Mouse (Mus musculus) limb, embryonic 12.5 days (tissue): Measurements from ENCODE around the gene Carmil2. TPM values are rescaled to one million over a fixed set of nuclear protein-coding genes. Genes with fewer than 3 reads are reported as not detected.

Source experiments
- ATAC-seq: fragments of 200-750 bp; cut with Nextera tagmentation; 2 replicates; pipeline ENCODE4 v1.8.0; 2017; ENCODE audit warnings: low read depth, moderate TSS enrichment; ENCODE audit not compliant: insufficient number of reproducible peaks, insufficient read depth, low FRiP score, low TSS enrichment
- H3K27ac ChIP-seq: fragments of 300-500 bp; sonication (generic); 2 replicates; pipeline ENCODE4 v1.5.1; 2016; ENCODE audit warnings: mild to moderate bottlenecking, moderate library complexity
- H3K27me3 ChIP-seq: fragments of 300-500 bp; sonication (generic); 2 replicates; pipeline ENCODE4 v1.6.1; 2016; ENCODE audit warnings: mild to moderate bottlenecking, moderate library complexity
- H3K36me3 ChIP-seq: fragments of 300-500 bp; sonication (generic); 2 replicates; pipeline ENCODE4 v1.6.1; 2016; ENCODE audit warnings: mild to moderate bottlenecking, moderate library complexity
- H3K4me1 ChIP-seq: fragments of 300-500 bp; sonication (generic); replicated peaks from 2 replicates; pipeline ENCODE4 v1.6.1; 2016
- H3K4me2 ChIP-seq: fragments of 300-500 bp; sonication (generic); 2 replicates; pipeline ENCODE4 v1.6.1; 2016; ENCODE audit warnings: mild to moderate bottlenecking, moderate library complexity
- H3K4me3 ChIP-seq: fragments of 300-500 bp; sonication (generic); replicated peaks from 2 replicates; pipeline ENCODE4 v1.5.1; 2016; ENCODE audit warnings: mild to moderate bottlenecking
- H3K9ac ChIP-seq: fragments of 300-500 bp; sonication (generic); replicated peaks from 2 replicates; pipeline ENCODE4 v1.6.1; 2016; ENCODE audit warnings: mild to moderate bottlenecking, moderate library complexity
- H3K9me3 ChIP-seq: fragments of 300-500 bp; sonication (generic); 2 replicates; pipeline ENCODE4 v1.6.1; 2016; ENCODE audit warnings: mild to moderate bottlenecking, moderate library complexity
- WGBS: fragments of 180-500 bp; shearing (Covaris S2); methylation state at CpG from one replicate; pipeline ENCODE4 v1.1.7; 2016; 5-methylcytosine and 5-hydroxymethylcytosine counted together
- polyA plus RNA-seq: library from polyadenylated mRNA; unstranded; fragments of >200 nt; fragmentation: Nextera tagmentation; extraction: Ambion mirVana; gene quantifications from 2 replicates; pipeline ENCODE4 v1.2.1, GENCODE M21; 2016

Gene Carmil2
- polyA plus RNA-seq, 1 experiment from 2014 or later = 0.59 TPM

DNA sequence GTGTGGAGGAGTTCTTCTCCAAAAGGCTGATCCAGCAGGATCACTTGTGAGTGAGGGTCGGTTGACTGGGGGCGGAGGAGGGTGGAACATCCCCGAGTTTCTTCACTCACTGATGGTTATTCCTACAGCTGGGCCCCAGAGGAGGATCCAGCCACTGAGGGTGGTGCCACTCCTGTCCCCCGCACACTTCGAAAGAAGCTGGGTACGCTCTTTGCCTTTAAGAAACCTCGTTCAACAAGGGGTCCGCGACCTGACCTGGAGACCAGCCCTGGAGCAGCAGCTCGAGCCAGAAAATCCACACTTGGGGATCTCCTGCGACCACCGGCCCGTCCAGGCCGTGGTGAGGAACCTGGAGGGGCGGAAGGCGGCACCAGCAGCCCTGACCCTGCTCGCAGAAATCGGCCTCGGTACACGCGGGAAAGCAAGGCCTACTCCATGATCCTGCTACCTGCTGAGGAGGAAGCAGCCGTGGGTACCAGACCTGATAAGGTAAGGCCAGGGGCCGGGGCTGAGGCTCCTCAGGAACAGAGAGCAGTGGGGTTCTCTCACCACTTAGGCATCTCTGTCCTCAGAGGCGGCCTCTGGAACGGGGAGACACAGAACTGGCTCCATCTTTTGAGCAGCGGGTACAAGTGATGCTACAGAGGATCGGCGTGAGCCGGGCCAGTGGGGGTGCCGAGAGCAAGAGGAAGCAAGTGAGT is 9.2 kb downstream of the Carmil2 start:
- Histone ChIP-seq H3K9ac (no peak overlapping the region), H3K36me3 (peaks cover 24% of the 10 kb centered on the region), H3K27me3 (peaks cover 25% of the 10 kb centered on the region), H3K4me1 (peaks cover 24% of the 10 kb centered on the region), H3K9me3 (0 out of 2 replicates have a peak, but pooled peaks cover 6% of the 10 kb centered on the region), H3K27ac (no peak overlapping the region), H3K4me3 (no peak overlapping the region), H3K4me2 (no peak overlapping the region)
- 79% methylated on average over 30 of the region's 30 CpGs for WGBS
- ATAC-seq = no peak

DNA sequence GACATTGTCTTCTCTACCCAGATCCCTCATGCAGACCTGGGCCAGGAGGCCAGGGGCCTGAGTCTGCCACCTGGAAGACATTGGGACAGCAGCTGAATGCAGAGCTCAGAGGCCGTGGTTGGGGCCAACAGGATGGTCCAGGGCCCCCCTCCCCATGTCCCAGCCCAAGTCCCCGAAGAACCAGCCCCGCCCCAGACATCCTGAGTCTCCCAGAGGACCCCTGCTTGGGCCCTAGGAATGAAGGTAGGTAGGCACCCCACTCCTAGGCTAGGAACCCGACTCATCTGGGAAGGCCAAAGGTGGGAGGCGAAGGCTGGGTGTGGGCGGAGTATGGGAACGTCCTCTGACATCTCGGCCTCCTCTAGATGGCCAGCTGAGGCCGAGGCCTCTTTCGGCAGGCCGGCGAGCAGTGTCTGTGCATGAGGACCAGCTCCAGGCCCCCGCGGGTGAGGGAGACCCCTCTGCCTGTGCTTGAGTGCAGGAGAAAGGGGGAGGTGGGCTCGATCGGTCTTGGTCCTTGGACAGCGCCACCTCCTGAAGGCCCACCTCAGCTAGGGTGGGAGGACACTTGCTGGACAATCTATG is 11.2 kb downstream of the Carmil2 start:
- H3K36me3 ChIP-seq = peaks cover 24% of the 10 kb centered on the region
- H3K4me2 ChIP-seq = no peak overlapping the region
- WGBS = 86% methylated on average over 17 of the region's 17 CpGs
- H3K4me1 ChIP-seq = peaks cover 34% of the 10 kb centered on the region
- H3K27ac ChIP-seq = no peak overlapping the region
- 0 out of 2 replicates have a peak, but pooled peaks cover 6% of the 10 kb centered on the region for H3K9me3 ChIP-seq
- no peak for ATAC-seq
- no peak overlapping the region for H3K9ac ChIP-seq
- H3K4me3 ChIP-seq = no peak overlapping the region
- peaks cover 25% of the 10 kb centered on the region for H3K27me3 ChIP-seq

DNA sequence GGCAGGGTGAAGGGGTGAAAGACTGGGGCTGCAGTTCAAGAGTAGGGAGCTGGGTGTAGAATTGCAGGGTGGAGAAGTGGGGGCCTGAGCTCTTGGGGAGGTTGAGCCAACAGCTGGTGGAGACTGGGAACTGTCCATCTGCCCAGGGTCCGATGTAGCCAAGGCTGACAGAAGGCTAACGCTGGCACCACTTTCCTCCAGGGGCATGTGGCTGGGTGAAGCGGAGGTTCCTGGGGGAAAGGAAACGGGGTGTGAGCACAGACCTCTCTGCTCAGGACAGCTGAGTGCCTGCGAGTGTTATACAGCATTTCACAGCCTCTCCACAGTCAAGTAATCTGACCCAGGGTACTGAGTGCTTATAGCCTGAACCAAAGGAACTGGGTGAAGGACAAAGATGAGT is 12.7 kb downstream of the Carmil2 start:
- Histone ChIP-seq H3K27ac (no peak overlapping the region), H3K9ac (no peak overlapping the region), H3K9me3 (no peaks in the 10 kb centered on the region), H3K27me3 (peaks cover 20% of the 10 kb centered on the region), H3K4me3 (no peak overlapping the region), H3K36me3 (peaks cover 37% of the 10 kb centered on the region), H3K4me1 (peaks cover 31% of the 10 kb centered on the region), H3K4me2 (no peak overlapping the region)
- no peak for ATAC-seq
- 85% methylated on average over 5 of the region's 5 CpGs for WGBS

DNA sequence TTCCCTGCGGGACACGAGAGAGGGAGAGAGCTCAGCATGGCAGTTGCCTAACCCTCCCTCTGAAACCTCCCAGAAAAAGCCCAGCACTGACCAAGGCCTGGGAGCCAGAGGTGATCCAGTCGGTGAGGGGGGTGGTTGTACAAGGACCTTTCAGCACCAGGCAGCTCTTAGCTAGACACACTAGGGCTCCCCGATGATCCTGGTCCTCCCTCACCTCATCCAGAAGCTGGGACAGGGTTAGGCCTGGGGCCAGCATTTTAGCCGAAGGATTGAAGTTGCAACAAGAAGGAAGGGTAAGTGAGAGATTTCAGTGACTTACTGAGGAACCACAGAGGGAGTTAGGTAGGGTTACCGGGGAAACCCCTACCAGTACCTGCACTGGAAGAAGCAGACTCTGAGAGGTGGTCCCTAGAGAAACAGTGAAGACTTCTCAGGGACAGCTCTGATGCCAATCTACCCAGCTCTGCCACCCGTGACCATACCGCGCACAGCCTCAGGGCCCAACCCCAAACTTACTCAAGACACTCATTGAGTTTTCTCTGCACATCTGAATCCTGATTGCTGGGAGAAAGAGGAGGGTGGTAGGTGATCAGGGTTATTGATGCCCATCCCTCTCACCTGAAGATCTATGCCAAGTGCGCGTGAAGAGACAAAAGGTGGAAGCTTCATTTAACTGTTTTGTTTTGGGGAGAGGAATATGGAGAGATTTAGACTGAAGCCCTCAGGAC is 13.6 kb downstream of the Carmil2 start:
- Histone ChIP-seq H3K27me3 (peaks cover 10% of the 10 kb centered on the region), H3K4me3 (peak overlapping the region; percentile 67), H3K9me3 (no peaks in the 10 kb centered on the region), H3K4me2 (peak overlapping the region; percentile 96), H3K36me3 (peaks cover 46% of the 10 kb centered on the region), H3K9ac (peak overlapping the region; percentile 73), H3K4me1 (peaks cover 22% of the 10 kb centered on the region), H3K27ac (no peak overlapping the region)
- 86% methylated on average over 11 of the region's 11 CpGs for WGBS
- ATAC-seq = no peak

DNA sequence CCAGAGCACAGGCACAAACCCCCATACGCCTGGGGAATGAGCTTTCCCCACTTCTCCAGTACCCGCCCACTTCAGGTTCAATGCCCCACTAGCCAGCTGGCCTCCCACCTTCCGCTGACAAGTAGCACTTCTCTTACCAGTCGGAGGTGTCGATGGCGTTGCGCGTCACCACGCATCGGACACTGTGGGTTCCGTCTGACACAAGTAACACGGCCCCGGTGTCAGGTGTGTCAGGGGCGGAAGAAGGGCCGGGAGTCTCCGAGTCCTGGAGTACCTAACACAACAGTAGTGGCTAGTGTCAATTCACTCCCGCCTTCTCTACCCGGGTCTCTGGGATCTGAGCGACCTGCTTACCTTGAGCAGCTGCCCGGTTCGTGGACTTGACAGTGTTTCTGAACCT is 14.5 kb downstream of the Carmil2 start:
- Histone ChIP-seq H3K4me3 (peak overlapping the region; percentile 67), H3K9ac (peak overlapping the region; percentile 73), H3K36me3 (peaks cover 46% of the 10 kb centered on the region), H3K27ac (peak overlapping the region; percentile 45; the same call in 1 of the 2 replicates), H3K4me2 (peak overlapping the region; percentile 96), H3K4me1 (peaks cover 22% of the 10 kb centered on the region), H3K9me3 (no peaks in the 10 kb centered on the region), H3K27me3 (peaks cover 1% of the 10 kb centered on the region)
- WGBS = 0% methylated on average over 21 of the region's 21 CpGs
- ATAC-seq = peak; percentile 39; the same call in 1 of the 2 replicates

DNA sequence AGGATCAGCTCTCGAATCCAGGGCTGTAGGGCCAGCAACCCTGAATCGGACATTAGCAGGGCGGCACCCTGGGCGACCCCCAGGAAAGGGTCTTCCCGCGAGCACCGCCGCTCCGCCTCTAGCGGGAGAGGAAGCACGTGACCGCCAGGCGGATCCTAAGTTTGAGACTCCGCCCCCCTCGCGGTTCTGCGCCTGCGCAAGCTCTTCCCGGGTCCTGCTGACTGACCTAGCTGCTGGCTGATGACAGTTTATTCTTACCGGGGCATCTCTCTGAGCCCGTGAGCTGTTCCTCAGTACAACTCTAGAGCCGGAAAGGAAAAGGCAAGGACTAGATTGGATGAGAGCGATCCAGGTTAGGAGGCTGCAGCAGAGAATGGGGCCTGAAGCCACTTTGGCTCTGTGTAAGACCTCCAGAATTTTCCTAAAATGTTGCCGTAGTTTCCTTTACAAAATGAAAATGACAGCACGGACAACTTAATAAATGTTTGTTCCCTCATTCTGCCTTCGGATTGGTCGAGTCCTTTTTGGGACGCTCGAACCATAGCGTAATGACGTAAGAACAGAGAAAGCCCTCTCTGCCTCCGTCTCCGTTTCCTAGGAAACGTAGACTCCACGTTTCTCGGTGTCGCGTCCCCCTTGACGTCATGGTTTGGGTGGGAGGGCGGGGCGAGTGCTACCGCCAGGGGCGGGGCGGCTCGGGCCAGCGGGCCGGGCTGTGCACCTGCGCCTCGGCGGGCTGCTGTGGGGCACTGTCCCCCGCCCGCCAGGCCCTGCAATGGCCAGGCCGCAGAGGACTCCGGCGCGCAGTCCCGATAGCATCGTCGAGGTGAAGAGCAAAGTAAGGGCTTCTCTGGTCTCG is 15.1 kb downstream of the Carmil2 start, which contains the start of the genes Acd and Pard6a:
Gene Acd (minus strand): TSS at position 137 of the 859 bp plus-strand sequence.
Gene Pard6a (plus strand): TSS at position 183 of the 859 bp plus-strand sequence.
- H3K27ac ChIP-seq = peak within 1 kb of the TSS; percentile 92
- peaks cover 46% of the 10 kb centered on the region for H3K36me3 ChIP-seq

DNA sequence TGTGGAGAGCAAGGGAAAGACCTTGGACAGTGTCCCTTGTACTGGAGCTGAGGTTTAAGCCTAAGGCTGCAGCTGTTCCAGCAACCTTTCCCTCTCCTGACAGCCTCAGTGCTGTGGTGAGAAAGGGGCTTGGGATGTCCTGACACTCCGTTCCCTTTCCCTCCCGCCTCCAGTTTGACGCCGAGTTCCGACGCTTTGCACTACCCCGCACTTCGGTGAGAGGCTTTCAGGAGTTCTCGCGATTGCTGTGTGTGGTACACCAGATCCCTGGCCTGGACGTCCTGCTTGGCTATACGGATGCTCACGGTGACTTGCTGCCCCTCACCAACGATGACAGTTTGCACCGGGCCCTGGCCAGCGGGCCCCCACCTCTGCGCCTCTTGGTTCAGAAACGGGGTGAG is 15.9 kb downstream of the Carmil2 start:
- peak overlapping the region; percentile 67 for H3K4me3 ChIP-seq
- H3K36me3 ChIP-seq = peaks cover 41% of the 10 kb centered on the region
- H3K27me3 ChIP-seq = no peaks in the 10 kb centered on the region
- peak overlapping the region; percentile 96 for H3K4me2 ChIP-seq
- H3K4me1 ChIP-seq = peaks cover 31% of the 10 kb centered on the region
- peak overlapping the region; percentile 92 for H3K27ac ChIP-seq
- peak overlapping the region; percentile 73 for H3K9ac ChIP-seq
- no peak for ATAC-seq
- no peaks in the 10 kb centered on the region for H3K9me3 ChIP-seq
- 48% methylated on average over 18 of the region's 18 CpGs for WGBS

More for the DNA sequence above, 15.1 kb downstream of the Carmil2 start, which contains the start of the genes Acd and Pard6a:
- Histone ChIP-seq H3K9me3 (no peaks in the 10 kb centered on the region), H3K27me3 (no peaks in the 10 kb centered on the region), H3K4me1 (peaks cover 23% of the 10 kb centered on the region), H3K4me3 (peak within 1 kb of the TSS; percentile 67), H3K9ac (peak within 1 kb of the TSS; percentile 73), H3K4me2 (peak within 1 kb of the TSS; percentile 96)
- ATAC-seq = peak; percentile 66
- WGBS = under 1% methylated on average over 60 of the region's 60 CpGs

DNA sequence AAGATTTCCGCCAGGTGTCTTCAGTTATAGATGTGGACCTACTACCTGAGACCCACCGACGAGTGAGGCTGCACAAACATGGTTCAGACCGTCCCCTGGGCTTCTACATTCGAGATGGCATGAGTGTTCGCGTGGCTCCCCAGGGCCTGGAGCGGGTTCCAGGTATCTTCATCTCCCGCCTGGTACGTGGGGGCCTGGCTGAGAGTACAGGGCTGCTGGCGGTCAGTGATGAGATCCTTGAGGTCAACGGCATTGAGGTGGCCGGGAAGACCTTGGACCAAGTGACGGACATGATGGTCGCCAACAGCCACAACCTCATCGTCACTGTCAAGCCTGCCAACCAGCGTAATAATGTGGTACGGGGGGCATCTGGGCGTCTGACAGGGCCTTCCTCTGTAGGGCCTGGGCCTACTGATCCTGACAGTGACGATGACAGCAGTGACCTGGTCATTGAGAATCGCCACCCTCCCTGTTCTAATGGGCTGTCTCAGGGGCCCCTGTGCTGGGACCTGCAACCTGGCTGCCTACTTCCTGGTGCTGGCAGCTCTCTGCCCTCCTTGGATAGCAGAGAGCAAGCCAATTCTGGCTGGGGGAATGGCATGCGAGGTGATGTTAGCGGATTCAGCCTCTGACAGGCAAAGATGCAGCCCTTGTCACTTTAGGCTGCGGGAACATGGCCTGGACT is 16.8 kb downstream of the Carmil2 start:
- no peak overlapping the region for H3K4me2 ChIP-seq
- no peaks in the 10 kb centered on the region for H3K9me3 ChIP-seq
- peaks cover 32% of the 10 kb centered on the region for H3K36me3 ChIP-seq
- ATAC-seq = no peak
- H3K4me3 ChIP-seq = no peak overlapping the region
- H3K4me1 ChIP-seq = peaks cover 37% of the 10 kb centered on the region
- no peak overlapping the region for H3K27ac ChIP-seq
- no peaks in the 10 kb centered on the region for H3K27me3 ChIP-seq
- WGBS = 94% methylated on average over 24 of the region's 24 CpGs
- H3K9ac ChIP-seq = no peak overlapping the region

DNA sequence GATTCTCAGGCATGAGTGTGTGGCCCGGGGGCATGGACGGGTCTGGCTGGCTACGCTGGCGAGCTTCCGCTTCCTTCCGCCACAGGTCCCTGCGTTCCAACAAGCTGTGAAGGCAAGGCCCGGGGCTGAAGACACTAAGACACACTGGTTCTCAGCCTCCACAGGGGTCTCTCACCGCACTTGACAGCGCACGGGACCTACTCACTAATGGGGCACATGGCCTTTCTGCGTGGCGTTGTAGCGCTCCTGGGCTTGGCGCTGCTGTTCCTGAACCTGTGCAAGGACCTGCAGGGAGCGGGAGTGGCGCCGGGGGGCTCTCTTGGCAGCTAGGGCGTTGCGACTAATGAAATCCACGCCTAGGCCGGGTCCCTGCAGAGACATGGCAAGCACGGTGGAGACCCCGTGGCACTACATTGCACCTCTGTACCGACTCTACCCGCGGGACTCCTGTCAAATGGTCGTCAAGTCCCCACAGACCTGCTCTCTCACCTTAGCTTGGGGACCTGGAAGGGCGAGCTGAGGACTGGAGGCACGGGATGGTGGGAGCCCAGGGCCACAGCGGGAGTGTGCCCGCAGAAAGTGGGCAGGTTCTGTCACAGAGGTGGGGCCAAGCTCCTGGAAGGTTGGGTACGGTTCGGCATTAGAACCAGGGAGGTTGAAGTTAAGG is 18.2 kb downstream of the Carmil2 start:
- peaks cover 36% of the 10 kb centered on the region for H3K4me1 ChIP-seq
- 93% methylated on average over 34 of the region's 34 CpGs for WGBS
- ATAC-seq = no peak

DNA sequence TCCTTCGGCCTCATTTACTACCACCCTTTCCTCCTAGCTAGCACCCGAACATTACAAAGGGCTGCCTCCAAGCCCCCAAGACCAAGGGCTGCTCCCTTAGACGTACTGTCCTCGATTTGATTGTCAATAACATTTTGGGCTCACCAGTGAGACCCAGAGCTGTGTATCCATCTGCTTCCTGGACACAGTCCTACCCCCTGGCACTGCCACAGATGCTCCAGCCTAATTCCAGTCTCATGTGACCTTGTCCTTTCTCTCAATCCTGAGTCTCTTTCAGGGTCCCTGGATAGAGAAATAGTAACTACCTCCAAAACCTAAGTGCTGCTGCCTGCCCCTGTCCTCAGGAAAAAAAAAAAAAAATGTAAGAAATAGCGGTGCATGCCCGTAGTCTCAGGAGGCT is 18.9 kb downstream of the Carmil2 start:
- H3K36me3 ChIP-seq = peaks cover 22% of the 10 kb centered on the region
- H3K4me3 ChIP-seq = no peak overlapping the region
- WGBS = 93% methylated on average over 6 of the region's 6 CpGs
- no peak overlapping the region for H3K4me2 ChIP-seq
- H3K4me1 ChIP-seq = peaks cover 30% of the 10 kb centered on the region
- no peak overlapping the region for H3K27ac ChIP-seq
- H3K9me3 ChIP-seq = no peaks in the 10 kb centered on the region
- no peak overlapping the region for H3K9ac ChIP-seq
- no peaks in the 10 kb centered on the region for H3K27me3 ChIP-seq
- no peak for ATAC-seq

More for the DNA sequence above, 18.2 kb downstream of the Carmil2 start:
- peaks cover 22% of the 10 kb centered on the region for H3K36me3 ChIP-seq
- no peak overlapping the region for H3K4me3 ChIP-seq
- H3K27me3 ChIP-seq = no peaks in the 10 kb centered on the region
- H3K27ac ChIP-seq = no peak overlapping the region
- H3K4me2 ChIP-seq = no peak overlapping the region
- H3K9me3 ChIP-seq = no peaks in the 10 kb centered on the region
- no peak overlapping the region for H3K9ac ChIP-seq
